Mouse (Mus musculus): ENCODE results near the gene Btd.

Gene Btd

GRCm38 (mm10) chr14:31647991-31648390, 7.2 kb downstream of the Btd start:
- DNase-seq (ENCODE audit: low spot score), result no peak

DNA sequence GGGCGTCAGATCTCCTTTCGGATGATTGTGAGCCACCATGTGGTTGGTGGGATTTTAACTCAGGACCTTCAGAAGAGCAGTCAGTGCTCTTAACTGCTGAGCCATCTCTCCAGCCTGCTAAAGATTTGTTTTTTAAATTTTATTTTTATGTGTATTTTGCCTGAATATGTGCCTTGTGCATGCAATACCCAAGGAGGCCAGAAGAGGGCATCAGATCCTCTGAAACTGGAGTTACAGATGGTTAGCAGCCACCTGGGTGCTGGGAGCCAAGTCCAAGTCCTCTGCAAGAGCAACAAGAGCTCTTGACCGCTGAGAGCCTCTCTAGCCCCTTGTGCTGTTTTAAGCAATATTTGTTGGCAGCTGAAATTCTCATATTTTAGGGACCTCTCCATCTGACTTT, 9.5 kb downstream of the Btd start:
- no peak for DNase-seq (ENCODE audit: low spot score)

- DNase-seq (ENCODE audit: low spot score), result no peak
Measured at GRCm38 (mm10) chr14:31651206-31651605, 10.4 kb downstream of the Btd start.

- DNase-seq (ENCODE audit: low spot score), result no peak
Measured at GRCm38 (mm10) chr14:31652106-31652505, 11.3 kb downstream of the Btd start.

- no peak for DNase-seq (ENCODE audit: low spot score)
Measured at GRCm38 (mm10) chr14:31652624-31653023, 11.8 kb downstream of the Btd start.

DNA sequence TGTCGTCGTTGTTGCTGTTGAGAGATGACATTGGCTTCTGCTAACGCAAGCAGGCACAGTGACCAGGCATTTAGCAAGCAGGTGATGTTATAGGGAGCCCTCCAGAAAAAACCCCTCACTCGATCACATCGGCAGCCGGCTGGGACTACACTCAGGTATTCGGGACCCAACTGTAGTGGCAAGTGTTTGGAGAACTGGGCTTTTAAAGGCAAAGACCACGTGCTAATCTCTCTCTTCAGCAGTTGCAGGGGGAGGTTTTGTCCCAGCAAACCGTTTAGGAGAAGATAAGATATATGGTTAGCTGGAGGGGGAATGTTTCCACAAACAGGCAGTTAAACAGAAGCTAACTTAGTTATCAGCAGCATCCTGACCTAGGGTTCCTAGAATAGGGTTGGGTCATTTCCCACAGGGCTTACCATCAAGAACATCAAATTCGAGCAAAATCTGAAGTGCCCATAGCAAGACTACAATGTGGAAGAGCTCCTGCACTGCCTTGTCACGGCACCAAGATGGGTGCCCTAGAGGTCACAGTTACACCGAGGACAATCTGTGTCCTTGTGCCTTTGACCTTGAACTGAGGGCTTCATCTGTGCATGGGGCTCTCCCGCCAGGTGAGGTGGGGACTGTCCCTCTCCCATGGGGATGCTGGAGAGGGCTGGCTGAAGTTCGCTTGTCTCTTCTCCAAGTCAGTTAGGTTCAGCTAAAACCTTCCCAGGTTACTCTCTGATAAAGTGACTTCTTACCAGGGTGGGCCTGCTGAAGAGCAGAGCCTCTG, 12.5 kb downstream of the Btd start:
- no peak for DNase-seq (ENCODE audit: low spot score)

DNA sequence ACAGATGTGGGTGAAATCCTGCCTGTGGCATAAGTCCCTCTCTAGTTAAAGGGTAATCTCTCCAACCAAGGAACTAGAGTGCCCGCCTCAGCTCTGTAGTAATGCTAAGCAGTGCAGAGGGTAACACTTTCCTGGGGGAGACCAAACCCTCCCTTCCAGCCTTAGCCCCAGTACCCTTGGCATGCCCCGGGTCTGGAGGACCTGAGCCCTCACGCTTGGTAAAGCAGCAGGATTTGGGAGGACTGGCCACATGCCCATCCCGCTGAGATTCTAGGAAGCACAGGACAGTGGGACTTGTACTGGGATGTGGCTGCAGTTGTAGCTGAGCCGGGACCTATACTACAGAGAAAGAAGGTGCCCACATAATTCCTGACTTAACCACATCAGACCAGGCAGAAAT, 14.0 kb downstream of the Btd start:
- no peak for DNase-seq (ENCODE audit: low spot score)

DNA sequence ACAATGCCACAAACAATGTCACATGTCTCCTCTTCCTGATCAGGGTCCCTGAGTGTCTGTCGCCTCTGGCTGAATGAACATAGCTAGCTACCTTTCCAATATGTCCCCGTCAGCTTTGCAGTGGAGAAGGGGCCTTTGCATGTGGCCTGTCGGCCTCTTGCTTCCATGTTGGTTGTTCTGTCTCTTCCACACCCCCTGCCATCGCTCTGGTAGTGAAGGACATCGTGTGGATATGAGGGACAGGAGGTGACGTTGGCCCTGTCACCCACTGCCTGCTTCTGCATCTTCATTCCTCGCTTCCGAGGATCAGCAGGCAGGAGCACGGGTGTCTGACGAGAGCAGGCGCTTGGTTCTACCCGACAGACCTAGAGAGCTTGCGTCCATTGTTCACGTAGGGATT, 14.6 kb downstream of the Btd start:
- no peak for DNase-seq (ENCODE audit: low spot score)

GRCm38 (mm10) chr14:31656386-31656785, 15.6 kb downstream of the Btd start:
- DNase-seq (ENCODE audit: low spot score), result no peak

DNA sequence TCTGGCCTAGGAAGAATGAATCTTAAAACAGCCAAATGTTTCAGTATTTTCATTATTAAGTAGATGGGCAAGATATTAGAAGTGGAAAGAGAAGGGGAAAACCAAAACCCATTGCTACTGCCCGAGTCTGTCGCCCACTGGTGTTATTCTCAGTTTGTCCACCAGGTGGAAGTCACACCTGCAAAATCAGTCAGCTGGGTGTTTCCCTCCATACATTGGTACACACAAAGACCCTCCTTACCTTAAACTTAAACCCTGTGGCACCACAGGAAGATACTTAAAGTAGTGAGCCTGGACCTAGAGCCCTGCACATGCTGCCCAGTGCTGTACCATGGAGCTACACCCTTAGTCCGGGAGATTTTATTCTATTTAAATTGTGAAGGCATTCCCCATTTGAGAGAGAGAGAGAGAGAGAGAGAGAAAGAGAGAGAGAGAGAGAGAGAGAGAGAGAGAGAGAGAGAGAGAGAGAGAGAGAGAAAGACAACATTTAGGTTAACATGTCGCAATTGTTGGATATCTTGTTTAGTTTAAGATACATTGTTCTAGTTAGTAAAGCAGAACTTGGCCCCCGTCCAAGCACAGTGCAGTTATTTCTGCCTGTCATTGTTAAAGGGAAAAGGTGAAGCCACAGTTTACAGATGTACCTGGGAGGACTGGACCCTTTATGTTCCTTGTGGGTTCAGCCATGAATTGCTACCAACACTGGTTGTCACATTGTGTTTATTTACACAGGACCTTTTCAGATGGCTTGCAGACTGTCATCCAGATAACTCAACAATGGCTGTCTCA, 16.2 kb downstream of the Btd start:
- DNase-seq (ENCODE audit: low spot score), result peak; percentile 73

DNA sequence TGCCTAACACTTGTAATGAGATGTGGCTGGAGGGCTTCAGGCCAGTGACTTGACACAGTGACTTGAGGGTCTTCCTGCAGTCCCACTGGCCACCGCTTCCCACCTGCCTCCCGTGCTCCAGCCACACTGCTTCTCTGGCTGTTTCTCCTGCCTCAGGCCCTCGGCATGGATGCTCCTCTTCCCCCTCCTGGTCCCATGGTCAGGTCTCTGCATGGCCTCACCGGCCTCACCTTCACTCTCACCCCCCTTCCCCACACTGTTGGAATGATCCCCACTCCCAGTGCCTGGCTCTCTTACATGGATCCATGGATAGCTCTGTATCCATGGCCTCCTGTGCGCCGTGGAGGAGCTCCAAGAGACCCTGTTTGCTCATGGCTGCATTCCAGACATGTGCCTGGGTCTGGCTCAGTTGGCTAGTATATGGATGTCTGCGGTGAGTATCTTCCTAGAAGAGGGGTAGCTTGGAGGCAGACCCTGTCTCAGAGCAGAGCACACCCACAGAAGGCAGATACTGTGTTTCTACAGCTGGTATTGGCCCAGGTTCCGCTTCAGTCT, 17.4 kb downstream of the Btd start:
- DNase-seq (ENCODE audit: low spot score), result no peak

- DNase-seq (ENCODE audit: low spot score), result no peak
Measured at GRCm38 (mm10) chr14:31659501-31660181, 18.8 kb downstream of the Btd start.

- DNase-seq (ENCODE audit: low spot score), result no peak
Measured at GRCm38 (mm10) chr14:31660312-31661093, 19.7 kb downstream of the Btd start.

- peak; percentile 86 for DNase-seq (ENCODE audit: low spot score)
Measured at GRCm38 (mm10) chr14:31661671-31662554, 21.1 kb downstream of the Btd start.

GRCm38 (mm10) chr14:31662555-31663211, 21.9 kb downstream of the Btd start:
- peak; percentile 79 for DNase-seq (ENCODE audit: low spot score)

GRCm38 (mm10) chr14:31663376-31664099, 22.7 kb downstream of the Btd start:
- no peak for DNase-seq (ENCODE audit: low spot score)

GRCm38 (mm10) chr14:31664100-31664902, 23.5 kb downstream of the Btd start:
- DNase-seq (ENCODE audit: low spot score), result no peak

DNA sequence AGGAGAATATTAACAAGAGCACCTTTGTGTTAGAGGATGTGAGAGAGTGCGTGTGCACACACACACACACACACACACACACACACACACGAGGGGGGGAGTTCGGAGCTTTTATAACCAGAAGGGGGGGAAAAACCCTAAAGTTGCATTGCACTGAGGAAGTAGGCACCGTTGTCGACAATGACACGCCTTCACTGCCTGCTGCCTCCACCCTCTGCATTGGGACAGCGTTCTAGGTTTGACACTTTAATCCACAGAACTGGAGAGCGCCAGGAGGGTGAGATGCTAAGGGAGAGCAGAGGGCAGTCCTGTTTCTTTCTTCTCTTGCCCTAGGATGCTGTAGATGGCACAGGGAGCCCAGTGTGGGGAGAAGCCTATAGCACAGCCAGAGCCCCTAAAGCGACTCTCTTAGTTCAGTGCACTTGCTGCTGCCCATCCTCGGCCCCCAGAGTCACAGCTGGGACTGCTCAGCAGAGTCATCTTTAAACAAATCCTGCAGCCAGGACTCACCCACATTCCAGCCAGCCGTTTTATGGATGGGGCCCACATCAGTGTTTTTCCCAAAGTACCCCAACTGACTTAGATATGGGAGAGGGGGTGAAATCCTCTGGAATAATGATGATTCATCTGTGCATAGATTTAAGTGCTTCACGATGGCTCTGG, 24.2 kb downstream of the Btd start:
- DNase-seq (ENCODE audit: low spot score), result no peak
